Mouse (Mus musculus): Measurements from ENCODE around the gene Cpsf4l. TPM values are rescaled to one million over a fixed set of nuclear protein-coding genes. Genes with fewer than 3 reads are reported as not detected.

The Cpsf4l gene
- polyA plus RNA-seq, 1 experiment from 2014 or later: 0.30 TPM

DNA sequence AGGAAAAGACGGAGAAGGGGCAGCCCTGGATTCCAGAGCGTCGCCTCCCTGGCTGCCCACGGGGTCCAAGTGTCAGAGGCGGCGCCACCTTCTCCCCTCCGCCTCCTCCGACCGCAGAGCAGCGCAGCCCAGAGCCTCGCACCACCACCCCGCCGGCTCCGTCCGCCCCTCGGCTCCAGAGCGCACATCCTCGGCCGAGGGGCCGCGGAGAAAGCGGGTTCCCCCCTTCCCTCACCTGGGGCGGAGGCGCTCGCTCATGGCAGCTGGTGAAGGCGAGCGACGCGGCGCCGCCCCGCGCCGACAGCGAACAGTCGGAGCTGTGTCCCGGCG is 26.2 kb downstream of the Cpsf4l start:
- H3K27me3 ChIP-seq (ENCODE audit: control insufficient read depth, insufficient read depth, low read length): no peaks in the 10 kb centered on the region
- H3K4me3 ChIP-seq (ENCODE audit: low read depth, low read length): peak overlapping the region; percentile 85
- H3K27ac ChIP-seq (ENCODE audit: low read depth, low read length): peak overlapping the region; percentile 98
- 0% methylated on average over 30 of the region's 38 CpGs for WGBS (ENCODE audit: insufficient replicate concordance)
- ATAC-seq (replicated peaks; ENCODE audit: insufficient number of reproducible peaks, low FRiP score, low TSS enrichment): no peak
- peak overlapping the region; percentile 76 for H3K4me2 ChIP-seq
- H3K9me3 ChIP-seq (replicated peaks; ENCODE audit: control insufficient read depth, low read length): no peaks in the 10 kb centered on the region
- H3K9ac ChIP-seq (ENCODE audit: low read depth, low read length): peak overlapping the region; percentile 89
- H3K36me3 ChIP-seq (ENCODE audit: control insufficient read depth, insufficient read depth, low read length): peaks cover 11% of the 10 kb centered on the region
- H3K4me1 ChIP-seq (ENCODE audit: control insufficient read depth, insufficient read depth, low read length): peaks cover 33% of the 10 kb centered on the region

DNA sequence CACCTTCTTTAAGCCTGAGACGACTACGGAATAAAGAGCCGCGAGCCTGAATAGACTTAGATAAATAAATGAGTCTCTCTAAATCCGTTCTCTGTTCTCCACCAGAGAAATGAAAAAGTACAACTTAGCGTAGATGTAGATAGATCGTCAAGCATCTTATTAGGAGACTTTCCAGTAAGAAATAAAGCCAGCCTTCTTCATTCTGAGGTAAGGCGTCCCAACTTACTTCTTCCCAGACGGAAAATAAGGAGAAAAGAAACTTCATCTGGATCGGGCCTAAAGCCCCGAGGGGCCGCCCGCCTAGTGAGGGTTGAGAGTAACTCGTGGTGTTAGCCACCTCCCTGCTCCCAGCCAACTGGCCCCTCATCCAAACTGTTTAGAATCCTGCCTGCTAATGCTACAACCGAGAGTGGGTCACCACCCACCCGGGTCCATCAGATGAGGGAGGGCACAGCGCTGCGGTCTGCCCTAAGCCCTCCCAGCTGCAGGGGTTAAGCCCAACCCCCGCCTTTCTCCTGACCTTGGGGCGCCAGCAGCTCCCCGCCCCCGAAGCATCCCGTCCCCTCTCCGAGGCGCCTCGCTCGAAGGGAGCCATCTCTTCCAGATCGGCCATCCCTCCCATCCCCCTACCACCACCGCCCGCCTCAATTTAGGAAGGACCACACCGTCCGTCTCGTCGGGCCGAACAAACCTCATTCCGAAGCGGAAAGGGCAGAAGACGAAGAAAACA is 26.8 kb downstream of the Cpsf4l start:
- H3K4me1 ChIP-seq (ENCODE audit: control insufficient read depth, insufficient read depth, low read length): peaks cover 36% of the 10 kb centered on the region
- 3% methylated on average over 38 of the region's 38 CpGs for WGBS (ENCODE audit: insufficient replicate concordance)
- H3K9ac ChIP-seq (ENCODE audit: low read depth, low read length): peak overlapping the region; percentile 89
- H3K27me3 ChIP-seq (ENCODE audit: control insufficient read depth, insufficient read depth, low read length): no peaks in the 10 kb centered on the region
- H3K27ac ChIP-seq (ENCODE audit: low read depth, low read length): peak overlapping the region; percentile 98
- H3K4me3 ChIP-seq (ENCODE audit: low read depth, low read length): peak overlapping the region; percentile 85
- H3K4me2 ChIP-seq: peak overlapping the region; percentile 76
- H3K9me3 ChIP-seq (replicated peaks; ENCODE audit: control insufficient read depth, low read length): no peaks in the 10 kb centered on the region
- ATAC-seq (replicated peaks; ENCODE audit: insufficient number of reproducible peaks, low FRiP score, low TSS enrichment): peak; percentile 62
- peaks cover 5% of the 10 kb centered on the region for H3K36me3 ChIP-seq (ENCODE audit: control insufficient read depth, insufficient read depth, low read length)

DNA sequence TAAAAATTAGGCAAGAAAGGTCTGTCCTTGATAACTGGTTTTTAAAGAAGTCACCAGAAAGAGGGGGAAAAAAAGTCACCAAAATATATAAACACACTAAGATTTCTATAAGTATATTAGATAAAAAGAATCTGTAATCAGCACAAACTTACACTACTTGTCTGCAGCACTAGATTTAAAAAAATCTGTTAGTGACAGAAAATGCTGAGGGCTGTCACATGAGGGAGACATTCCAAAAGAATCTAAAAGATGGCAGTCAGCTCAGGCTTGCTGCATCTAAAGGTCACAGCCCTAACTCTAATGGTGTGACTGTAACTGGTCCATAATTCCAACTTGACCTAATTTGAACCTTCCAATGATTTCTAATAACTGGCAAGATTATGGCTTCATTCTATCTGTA is 27.8 kb downstream of the Cpsf4l start:
- Histone ChIP-seq H3K27ac (ENCODE audit: low read depth, low read length) (peak overlapping the region; percentile 76), H3K36me3 (ENCODE audit: control insufficient read depth, insufficient read depth, low read length) (peaks cover under 1% of the 10 kb centered on the region; the same call in 1 of the 2 replicates), H3K4me2 (peak overlapping the region; percentile 76), H3K9ac (ENCODE audit: low read depth, low read length) (no peak overlapping the region; the same call in 1 of the 2 replicates), H3K27me3 (ENCODE audit: control insufficient read depth, insufficient read depth, low read length) (no peaks in the 10 kb centered on the region), H3K9me3 (replicated peaks; ENCODE audit: control insufficient read depth, low read length) (no peaks in the 10 kb centered on the region), H3K4me3 (ENCODE audit: low read depth, low read length) (peak overlapping the region; percentile 85), H3K4me1 (ENCODE audit: control insufficient read depth, insufficient read depth, low read length) (peaks cover 34% of the 10 kb centered on the region)
- no peak for ATAC-seq (replicated peaks; ENCODE audit: insufficient number of reproducible peaks, low FRiP score, low TSS enrichment)

DNA sequence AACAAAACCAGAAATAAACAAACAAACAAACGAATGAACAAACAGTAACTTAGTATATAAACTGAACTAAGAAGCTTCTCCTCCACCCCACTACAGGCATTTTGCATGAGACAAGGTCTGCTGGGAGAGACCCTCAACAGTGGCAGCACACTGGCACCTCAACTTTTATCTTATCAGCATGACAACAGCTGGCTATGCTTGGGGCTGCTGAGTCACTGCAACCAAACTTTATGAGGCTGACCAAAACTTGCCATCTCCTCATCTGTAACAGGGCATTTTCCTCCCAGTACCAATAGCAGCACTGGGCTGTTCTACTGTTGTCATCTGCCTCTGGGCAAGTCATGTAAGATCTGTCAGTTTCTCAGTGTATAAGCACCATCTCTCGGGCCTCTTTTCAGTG is 28.9 kb downstream of the Cpsf4l start:
- H3K4me1 ChIP-seq (ENCODE audit: control insufficient read depth, insufficient read depth, low read length): peaks cover 32% of the 10 kb centered on the region
- no peaks in the 10 kb centered on the region for H3K27me3 ChIP-seq (ENCODE audit: control insufficient read depth, insufficient read depth, low read length)
- no peaks in the 10 kb centered on the region for H3K9me3 ChIP-seq (replicated peaks; ENCODE audit: control insufficient read depth, low read length)
- peak overlapping the region; percentile 76 for H3K27ac ChIP-seq (ENCODE audit: low read depth, low read length)
- H3K36me3 ChIP-seq (ENCODE audit: control insufficient read depth, insufficient read depth, low read length): peaks cover 4% of the 10 kb centered on the region; the same call in 1 of the 2 replicates
- 66% methylated on average over 2 of the region's 2 CpGs for WGBS (ENCODE audit: insufficient replicate concordance)
- H3K4me3 ChIP-seq (ENCODE audit: low read depth, low read length): no peak overlapping the region
- peak overlapping the region; percentile 36 for H3K9ac ChIP-seq (ENCODE audit: low read depth, low read length)
- H3K4me2 ChIP-seq: peak overlapping the region; percentile 42
- ATAC-seq (replicated peaks; ENCODE audit: insufficient number of reproducible peaks, low FRiP score, low TSS enrichment): peak; percentile 54

DNA sequence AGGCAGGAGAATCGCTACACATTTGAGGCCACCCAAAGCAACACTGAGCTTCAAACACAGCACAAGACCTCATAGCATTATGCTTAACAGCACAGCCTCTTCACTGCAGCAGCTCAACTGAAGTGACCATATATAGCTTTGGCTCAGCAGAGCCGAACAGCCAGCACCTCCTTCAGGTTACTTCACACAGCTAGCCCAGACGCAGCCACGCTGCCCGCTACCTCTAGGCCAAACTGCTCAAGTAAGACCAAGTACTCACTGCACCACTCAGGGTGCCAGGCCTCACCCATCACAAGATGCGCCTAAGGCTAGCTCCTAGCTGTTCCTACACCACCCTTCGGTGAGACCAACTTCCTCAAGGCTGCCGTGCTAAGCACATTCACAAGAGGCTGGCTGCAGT is 31.4 kb downstream of the Cpsf4l start:
- Histone ChIP-seq H3K27me3 (ENCODE audit: control insufficient read depth, insufficient read depth, low read length) (no peaks in the 10 kb centered on the region), H3K4me1 (ENCODE audit: control insufficient read depth, insufficient read depth, low read length) (peaks cover 32% of the 10 kb centered on the region), H3K4me2 (peak overlapping the region; percentile 34; the same call in 1 of the 2 replicates), H3K4me3 (ENCODE audit: low read depth, low read length) (no peak overlapping the region), H3K9ac (ENCODE audit: low read depth, low read length) (peak overlapping the region; percentile 61), H3K36me3 (ENCODE audit: control insufficient read depth, insufficient read depth, low read length) (peaks cover 4% of the 10 kb centered on the region; the same call in 1 of the 2 replicates), H3K9me3 (replicated peaks; ENCODE audit: control insufficient read depth, low read length) (no peaks in the 10 kb centered on the region), H3K27ac (ENCODE audit: low read depth, low read length) (peak overlapping the region; percentile 82)
- no peak for ATAC-seq (replicated peaks; ENCODE audit: insufficient number of reproducible peaks, low FRiP score, low TSS enrichment)
- 77% methylated on average over 8 of the region's 8 CpGs for WGBS (ENCODE audit: insufficient replicate concordance)

DNA sequence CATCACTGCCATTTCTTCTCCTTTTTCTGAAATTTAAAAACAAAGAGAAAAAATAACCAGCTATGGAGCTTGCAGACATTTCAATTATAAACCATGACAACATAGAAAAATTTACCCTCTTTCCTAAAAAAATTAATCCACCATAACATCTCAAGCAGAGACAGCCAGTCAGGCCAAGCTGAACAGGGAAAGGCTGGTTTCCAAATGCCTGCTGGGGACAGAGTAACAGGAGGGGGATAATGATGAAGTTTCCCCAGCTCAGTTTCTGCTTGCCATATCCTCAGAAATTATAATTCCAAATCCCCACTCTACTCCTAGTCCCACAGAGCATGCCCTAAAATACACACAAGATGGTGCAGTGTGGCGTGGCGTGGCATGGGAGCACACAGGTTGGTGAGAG is 32.4 kb downstream of the Cpsf4l start:
- Histone ChIP-seq H3K9me3 (replicated peaks; ENCODE audit: control insufficient read depth, low read length) (no peaks in the 10 kb centered on the region), H3K36me3 (ENCODE audit: control insufficient read depth, insufficient read depth, low read length) (peaks cover 5% of the 10 kb centered on the region; the same call in 1 of the 2 replicates), H3K4me3 (ENCODE audit: low read depth, low read length) (no peak overlapping the region), H3K9ac (ENCODE audit: low read depth, low read length) (0 out of 2 replicates have a peak overlapping the region, but pooled peaks have one; percentile 16), H3K4me2 (no peak overlapping the region), H3K27ac (ENCODE audit: low read depth, low read length) (no peak overlapping the region), H3K4me1 (ENCODE audit: control insufficient read depth, insufficient read depth, low read length) (peaks cover 28% of the 10 kb centered on the region), H3K27me3 (ENCODE audit: control insufficient read depth, insufficient read depth, low read length) (no peaks in the 10 kb centered on the region)
- WGBS (ENCODE audit: insufficient replicate concordance): 89% methylated on average over 2 of the region's 2 CpGs
- ATAC-seq (replicated peaks; ENCODE audit: insufficient number of reproducible peaks, low FRiP score, low TSS enrichment): no peak

DNA sequence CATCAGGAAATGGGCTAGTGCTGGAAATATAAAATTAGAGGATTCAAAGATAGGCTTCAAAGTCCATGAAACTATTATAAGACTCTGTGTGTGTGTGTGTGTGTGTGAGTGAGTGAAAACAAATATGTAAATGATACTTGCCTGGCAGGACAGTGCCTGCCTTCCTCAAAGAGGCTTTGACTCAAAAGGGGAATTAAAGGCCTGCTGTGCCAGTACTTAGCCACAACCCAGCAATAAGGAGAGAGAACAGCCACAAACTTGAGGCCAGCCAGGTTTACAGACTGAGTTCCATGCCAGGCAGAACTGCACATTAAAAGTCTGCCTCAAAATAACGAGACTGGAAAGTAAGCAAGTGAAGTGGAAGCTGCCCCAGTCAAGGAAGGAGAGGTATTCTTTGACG is 33.0 kb downstream of the Cpsf4l start:
- Histone ChIP-seq H3K4me3 (ENCODE audit: low read depth, low read length) (no peak overlapping the region), H3K4me1 (ENCODE audit: control insufficient read depth, insufficient read depth, low read length) (peaks cover 25% of the 10 kb centered on the region), H3K9me3 (replicated peaks; ENCODE audit: control insufficient read depth, low read length) (no peaks in the 10 kb centered on the region), H3K4me2 (no peak overlapping the region), H3K9ac (ENCODE audit: low read depth, low read length) (no peak overlapping the region), H3K27me3 (ENCODE audit: control insufficient read depth, insufficient read depth, low read length) (no peaks in the 10 kb centered on the region), H3K27ac (ENCODE audit: low read depth, low read length) (no peak overlapping the region), H3K36me3 (ENCODE audit: control insufficient read depth, insufficient read depth, low read length) (peaks cover 7% of the 10 kb centered on the region; the same call in 1 of the 2 replicates)
- 91% methylated on average over 2 of the region's 2 CpGs for WGBS (ENCODE audit: insufficient replicate concordance)
- no peak for ATAC-seq (replicated peaks; ENCODE audit: insufficient number of reproducible peaks, low FRiP score, low TSS enrichment)

DNA sequence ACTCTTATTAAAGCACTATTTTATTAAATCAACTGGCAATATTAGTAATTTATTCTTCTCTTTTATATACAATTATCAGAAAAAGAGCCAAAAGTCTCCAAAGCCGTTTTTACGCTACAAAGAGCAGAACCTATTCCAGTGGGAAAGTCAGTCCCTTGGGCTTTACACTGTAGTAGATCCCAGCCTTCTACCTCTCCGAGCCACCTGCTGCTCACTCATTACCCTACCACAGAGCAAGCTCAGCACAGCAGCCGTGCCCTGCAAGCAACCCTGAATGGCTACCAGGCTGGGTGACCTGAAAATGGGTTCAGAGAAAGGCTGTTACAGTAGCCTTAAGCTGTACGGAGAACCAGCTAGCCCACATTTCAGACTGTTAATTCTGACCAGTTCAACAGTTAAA is 35.2 kb downstream of the Cpsf4l start:
- no peaks in the 10 kb centered on the region for H3K9me3 ChIP-seq (replicated peaks; ENCODE audit: control insufficient read depth, low read length)
- peaks cover 12% of the 10 kb centered on the region; the same call in 1 of the 2 replicates for H3K36me3 ChIP-seq (ENCODE audit: control insufficient read depth, insufficient read depth, low read length)
- no peak for ATAC-seq (replicated peaks; ENCODE audit: insufficient number of reproducible peaks, low FRiP score, low TSS enrichment)
- no peaks in the 10 kb centered on the region for H3K27me3 ChIP-seq (ENCODE audit: control insufficient read depth, insufficient read depth, low read length)
- no peak overlapping the region for H3K4me3 ChIP-seq (ENCODE audit: low read depth, low read length)
- H3K9ac ChIP-seq (ENCODE audit: low read depth, low read length): no peak overlapping the region
- no peak overlapping the region for H3K27ac ChIP-seq (ENCODE audit: low read depth, low read length)
- peaks cover 14% of the 10 kb centered on the region for H3K4me1 ChIP-seq (ENCODE audit: control insufficient read depth, insufficient read depth, low read length)
- WGBS (ENCODE audit: insufficient replicate concordance): 89% methylated on average over 5 of the region's 5 CpGs
- H3K4me2 ChIP-seq: no peak overlapping the region

DNA sequence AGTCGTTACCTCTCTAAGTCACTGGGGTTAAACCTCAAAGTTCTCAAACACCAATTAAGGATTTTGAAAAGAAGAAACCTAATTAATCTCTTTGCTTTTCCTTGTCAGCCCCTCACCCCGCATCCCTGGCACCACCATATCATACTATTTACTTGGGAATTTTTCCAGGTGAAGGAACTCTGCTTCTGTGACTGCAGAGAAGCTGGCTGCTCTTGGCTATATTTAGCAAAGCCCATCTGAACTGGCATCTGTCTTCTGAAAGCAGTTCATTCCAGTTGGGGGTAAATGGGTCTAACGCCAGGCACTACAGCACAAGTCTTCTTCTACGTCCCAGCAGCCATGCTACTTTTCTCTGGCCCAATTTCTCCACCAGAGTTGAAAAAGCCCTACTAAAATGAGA is 36.2 kb downstream of the Cpsf4l start:
- Histone ChIP-seq H3K4me3 (ENCODE audit: low read depth, low read length) (no peak overlapping the region), H3K27ac (ENCODE audit: low read depth, low read length) (no peak overlapping the region), H3K4me2 (no peak overlapping the region), H3K27me3 (ENCODE audit: control insufficient read depth, insufficient read depth, low read length) (no peaks in the 10 kb centered on the region), H3K9me3 (replicated peaks; ENCODE audit: control insufficient read depth, low read length) (no peaks in the 10 kb centered on the region), H3K4me1 (ENCODE audit: control insufficient read depth, insufficient read depth, low read length) (peaks cover 11% of the 10 kb centered on the region), H3K36me3 (ENCODE audit: control insufficient read depth, insufficient read depth, low read length) (peaks cover 12% of the 10 kb centered on the region; the same call in 1 of the 2 replicates), H3K9ac (ENCODE audit: low read depth, low read length) (no peak overlapping the region)
- no peak for ATAC-seq (replicated peaks; ENCODE audit: insufficient number of reproducible peaks, low FRiP score, low TSS enrichment)
- WGBS (ENCODE audit: insufficient replicate concordance): 69% methylated on average over 4 of the region's 4 CpGs

All from heart, embryonic 11.5 days (tissue).